Mouse (Mus musculus) fibroblast of lung, adult 2 months (primary cell): ENCODE results near the gene Tesk2.

Source experiments
- DNase-seq: peaks from one replicate; pipeline ENCODE4 v3.0.0-alpha.2; 2011; ENCODE audit warnings: low read depth

Tesk2 gene

GRCm38 (mm10) chr4:116719396-116719795, 1.4 kb upstream of the Tesk2 start:
- peak; percentile 27 for DNase-seq

- no peak for DNase-seq
Observed at GRCm38 (mm10) chr4:116721098-116721628, 415 bp downstream of the Tesk2 start.

GRCm38 (mm10) chr4:116722230-116722629, 1.5 kb downstream of the Tesk2 start:
- no peak for DNase-seq

GRCm38 (mm10) chr4:116725444-116725843, 4.7 kb downstream of the Tesk2 start:
- DNase-seq = no peak

- DNase-seq = no peak
Observed at GRCm38 (mm10) chr4:116727401-116727800, 6.7 kb downstream of the Tesk2 start.

- no peak for DNase-seq
Observed at GRCm38 (mm10) chr4:116729532-116729931, 8.8 kb downstream of the Tesk2 start.

GRCm38 (mm10) chr4:116731077-116731476, 10.3 kb downstream of the Tesk2 start:
- DNase-seq = no peak

GRCm38 (mm10) chr4:116732355-116732754, 11.6 kb downstream of the Tesk2 start:
- no peak for DNase-seq

GRCm38 (mm10) chr4:116734996-116735395, 14.2 kb downstream of the Tesk2 start:
- no peak for DNase-seq

- no peak for DNase-seq
Observed at GRCm38 (mm10) chr4:116738972-116739751, 18.4 kb downstream of the Tesk2 start.

GRCm38 (mm10) chr4:116749750-116750149, 29.0 kb downstream of the Tesk2 start:
- DNase-seq = no peak

- no peak for DNase-seq
Observed at GRCm38 (mm10) chr4:116761914-116762313, 41.2 kb downstream of the Tesk2 start.

- DNase-seq = no peak
Observed at GRCm38 (mm10) chr4:116764001-116764400, 43.3 kb downstream of the Tesk2 start.

GRCm38 (mm10) chr4:116768510-116768909, 47.8 kb downstream of the Tesk2 start:
- no peak for DNase-seq

- DNase-seq = no peak
Observed at GRCm38 (mm10) chr4:116769060-116769459, 48.3 kb downstream of the Tesk2 start.

- no peak for DNase-seq
Observed at GRCm38 (mm10) chr4:116776391-116776790, 55.6 kb downstream of the Tesk2 start.

GRCm38 (mm10) chr4:116777079-116777478, 56.3 kb downstream of the Tesk2 start:
- DNase-seq = no peak

- DNase-seq = no peak
Observed at GRCm38 (mm10) chr4:116780541-116780940, 59.8 kb downstream of the Tesk2 start.

GRCm38 (mm10) chr4:116781366-116781765, 60.6 kb downstream of the Tesk2 start:
- DNase-seq = no peak

GRCm38 (mm10) chr4:116782171-116782570, 61.4 kb downstream of the Tesk2 start:
- no peak for DNase-seq

- DNase-seq = no peak
Observed at GRCm38 (mm10) chr4:116786587-116786986, 65.8 kb downstream of the Tesk2 start.

- DNase-seq = peak; percentile 49
Observed at GRCm38 (mm10) chr4:116787985-116788760, 67.4 kb downstream of the Tesk2 start.

- DNase-seq = peak; percentile 64
Observed at GRCm38 (mm10) chr4:116788956-116789355, 68.2 kb downstream of the Tesk2 start.
